Mouse (Mus musculus) lung, embryonic 14.5 days (tissue): ENCODE measurements around the gene Styk1. TPM values are rescaled to one million over a fixed set of nuclear protein-coding genes. Genes with fewer than 3 reads are reported as not detected.

Experiments used
- ATAC-seq: fragments of 200-750 bp; cut with Nextera tagmentation; 2 replicates; pipeline ENCODE4 v1.8.0; 2017; ENCODE audit warnings: mild to moderate bottlenecking, moderate TSS enrichment, moderate library complexity; ENCODE audit not compliant: insufficient read depth
- DNase-seq: peaks from one replicate; pipeline ENCODE4 v3.0.0-alpha.2; 2015
- H3K27ac ChIP-seq: fragments of 300-500 bp; sonication (generic); 2 replicates; pipeline ENCODE4 v1.5.1; 2014; ENCODE audit warnings: low read depth, mild to moderate bottlenecking, moderate library complexity
- H3K27me3 ChIP-seq: fragments of 300-500 bp; sonication (generic); 2 replicates; pipeline ENCODE4 v1.6.1; 2014; ENCODE audit warnings: low read length, control low read depth; ENCODE audit not compliant: insufficient read depth
- H3K36me3 ChIP-seq: fragments of 300-500 bp; sonication (generic); 2 replicates; pipeline ENCODE4 v1.6.1; 2014; ENCODE audit warnings: control low read depth; ENCODE audit not compliant: insufficient read depth
- H3K4me1 ChIP-seq: fragments of 300-500 bp; sonication (generic); 2 replicates; pipeline ENCODE4 v1.6.1; 2014; ENCODE audit warnings: antibody characterized with exemption, control low read depth; ENCODE audit not compliant: insufficient read depth
- H3K4me2 ChIP-seq: fragments of 300-500 bp; sonication (generic); 2 replicates; pipeline ENCODE4 v1.6.1; 2014; ENCODE audit warnings: mild to moderate bottlenecking
- H3K4me3 ChIP-seq: fragments of 300-500 bp; sonication (generic); 2 replicates; pipeline ENCODE4 v1.5.1; 2014; ENCODE audit warnings: low read depth, low read length
- H3K9ac ChIP-seq: fragments of 300-500 bp; sonication (generic); 2 replicates; pipeline ENCODE4 v1.6.1; 2014
- H3K9me3 ChIP-seq: fragments of 300-500 bp; sonication (generic); 2 replicates; pipeline ENCODE4 v1.6.1; 2016; ENCODE audit warnings: low read depth, low read length, control low read depth
- CTCF ChIP-seq: IDR thresholded peaks from 2 replicates; pipeline ENCODE4 v1.5.1; 2016; ENCODE audit warnings: antibody characterized with exemption, low read depth
- WGBS: fragments of 180-500 bp; shearing (Covaris S2); extraction: QIAGEN DNeasy Blood & Tissue Kit; methylation state at CpG from one replicate; pipeline ENCODE4 v1.1.7; 2014; 5-methylcytosine and 5-hydroxymethylcytosine counted together
- polyA plus RNA-seq: library from polyadenylated mRNA; unstranded; fragments of >200 nt; fragmentation: Nextera tagmentation; extraction: Ambion mirVana; gene quantifications from 2 replicates; pipeline ENCODE4 v1.2.1, GENCODE M21; 2014

Gene Styk1
- polyA plus RNA-seq: 1.5 and 1.7 TPM in 2 replicates

- Histone ChIP-seq H3K4me1 (no peaks in the 10 kb centered on the region), H3K27ac (no peak within 1 kb of the TSS), H3K4me2 (peak within 1 kb of the TSS; percentile 65), H3K4me3 (peak within 1 kb of the TSS; percentile 25; the same call in 1 of the 2 replicates), H3K9me3 (no peaks in the 10 kb centered on the region), H3K27me3 (no peaks in the 10 kb centered on the region), H3K36me3 (no peaks in the 10 kb centered on the region), H3K9ac (peak within 1 kb of the TSS; percentile 36; the same call in 1 of the 2 replicates)
- DNase-seq (peak; percentile 93), ATAC-seq (peak; percentile 91)
- WGBS: under 1% methylated on average over 16 of the region's 16 CpGs
- TF ChIP-seq CTCF: peak; percentile 85
Measured at GRCm38 (mm10) chr6:131353352-131353919, at the start of gene Styk1. Styk1 (minus strand) TSS chr6:131353597.

- ATAC-seq: no peak
- Histone ChIP-seq H3K4me3 (no peak overlapping the region), H3K36me3 (no peaks in the 10 kb centered on the region), H3K9ac (no peak overlapping the region), H3K27me3 (no peaks in the 10 kb centered on the region), H3K27ac (no peak overlapping the region), H3K4me1 (no peaks in the 10 kb centered on the region), H3K4me2 (no peak overlapping the region), H3K9me3 (no peaks in the 10 kb centered on the region)
- DNase-seq: peak; percentile 52
- WGBS: 38% methylated on average over 2 of the region's 2 CpGs
- no peak for TF ChIP-seq CTCF
Measured at GRCm38 (mm10) chr6:131403036-131403435, 49.6 kb upstream of the Styk1 start.

- ATAC-seq (no peak), DNase-seq (no peak)
- TF ChIP-seq CTCF: no peak
- no peaks in the 10 kb centered on the region for H3K4me1 ChIP-seq
- no peaks in the 10 kb centered on the region for H3K27me3 ChIP-seq
- no peak overlapping the region for H3K27ac ChIP-seq
- no peak overlapping the region for H3K4me2 ChIP-seq
- H3K4me3 ChIP-seq: no peak overlapping the region
- no peaks in the 10 kb centered on the region for H3K36me3 ChIP-seq
- H3K9me3 ChIP-seq: no peaks in the 10 kb centered on the region
- H3K9ac ChIP-seq: no peak overlapping the region
Measured at GRCm38 (mm10) chr6:131402606-131403005, 49.2 kb upstream of the Styk1 start.

GRCm38 (mm10) chr6:131401259-131401658 is 47.9 kb upstream of the Styk1 start:
- DNase-seq: no peak
- Histone ChIP-seq H3K36me3 (no peaks in the 10 kb centered on the region), H3K4me2 (no peak overlapping the region), H3K9me3 (no peaks in the 10 kb centered on the region), H3K4me1 (no peaks in the 10 kb centered on the region), H3K9ac (no peak overlapping the region), H3K27me3 (no peaks in the 10 kb centered on the region), H3K27ac (no peak overlapping the region), H3K4me3 (no peak overlapping the region)
- no peak for ATAC-seq
- WGBS: 80% methylated on average over 2 of the region's 2 CpGs
- no peak for TF ChIP-seq CTCF

GRCm38 (mm10) chr6:131396650-131397049 is 43.3 kb upstream of the Styk1 start:
- DNase-seq: no peak
- Histone ChIP-seq H3K4me3 (no peak overlapping the region), H3K9me3 (no peaks in the 10 kb centered on the region), H3K27me3 (no peaks in the 10 kb centered on the region), H3K36me3 (no peaks in the 10 kb centered on the region), H3K27ac (no peak overlapping the region), H3K4me2 (no peak overlapping the region), H3K4me1 (no peaks in the 10 kb centered on the region), H3K9ac (no peak overlapping the region)
- TF ChIP-seq CTCF: no peak
- WGBS: 44% methylated on average over 1 of the region's 1 CpGs
- ATAC-seq: no peak

- Histone ChIP-seq H3K4me3 (no peak overlapping the region), H3K27ac (no peak overlapping the region), H3K4me1 (no peaks in the 10 kb centered on the region), H3K36me3 (no peaks in the 10 kb centered on the region), H3K9me3 (no peaks in the 10 kb centered on the region), H3K27me3 (no peaks in the 10 kb centered on the region), H3K9ac (no peak overlapping the region), H3K4me2 (no peak overlapping the region)
- 74% methylated on average over 4 of the region's 4 CpGs for WGBS
- TF ChIP-seq CTCF: no peak
- DNase-seq (no peak), ATAC-seq (no peak)
Measured at GRCm38 (mm10) chr6:131393873-131394660, 40.7 kb upstream of the Styk1 start.
